Mouse (Mus musculus): ENCODE data around the gene Tex22.

GRCm38 (mm10) chr12:113136492-113137020 lies 62.3 kb downstream of the Tex22 start:
- TF ChIP-seq CTCF (IDR thresholded peaks at IDR 0.05; ENCODE audit: low read depth): no peak
- TF ChIP-seq EP300 (IDR thresholded peaks at IDR 0.05; ENCODE audit: low read depth): no peak
